Mouse (Mus musculus) forebrain, embryonic 15.5 days (tissue): Measurements from ENCODE around the gene Wipf3. TPM values are rescaled to one million over a fixed set of nuclear protein-coding genes. Genes with fewer than 3 reads are reported as not detected.
A peak's percentile ranks its signal among the peaks of the same experiment; 100 is the strongest.

ENCODE experiments used
- ATAC-seq: fragments of 200-750 bp; cut with Nextera tagmentation; replicated peaks from 2 replicates; pipeline ENCODE4 v1.8.0; 2017; ENCODE audit warnings: mild to moderate bottlenecking, moderate TSS enrichment, moderate library complexity
- H3K27ac ChIP-seq: fragments of 300-500 bp; sonication (generic); replicated peaks from 2 replicates; pipeline ENCODE4 v1.5.1; 2015; ENCODE audit warnings: mild to moderate bottlenecking, inconsistent platforms
- H3K27me3 ChIP-seq: fragments of 300-500 bp; sonication (generic); 2 replicates; pipeline ENCODE4 v1.6.1; 2015; ENCODE audit warnings: inconsistent platforms
- H3K36me3 ChIP-seq: fragments of 300-500 bp; sonication (generic); 2 replicates; pipeline ENCODE4 v1.6.1; 2015; ENCODE audit warnings: mild to moderate bottlenecking, inconsistent platforms
- H3K4me1 ChIP-seq: fragments of 300-500 bp; sonication (generic); 2 replicates; pipeline ENCODE4 v1.6.1; 2015; ENCODE audit warnings: inconsistent platforms
- H3K4me2 ChIP-seq: fragments of 300-500 bp; sonication (generic); replicated peaks from 2 replicates; pipeline ENCODE4 v1.6.1; 2015; ENCODE audit warnings: mild to moderate bottlenecking, inconsistent platforms
- H3K4me3 ChIP-seq: fragments of 300-500 bp; sonication (generic); 2 replicates; pipeline ENCODE4 v1.5.1; 2015; ENCODE audit warnings: mild to moderate bottlenecking, inconsistent platforms
- H3K9ac ChIP-seq: fragments of 300-500 bp; sonication (generic); replicated peaks from 2 replicates; pipeline ENCODE4 v1.6.1; 2015; ENCODE audit warnings: mild to moderate bottlenecking, inconsistent platforms
- H3K9me3 ChIP-seq: fragments of 300-500 bp; sonication (generic); 2 replicates; pipeline ENCODE4 v1.6.1; 2016; ENCODE audit warnings: inconsistent platforms
- WGBS: fragments of 180-500 bp; shearing (Covaris S2); methylation state at CpG from one replicate; pipeline ENCODE4 v1.1.7; 2015; ENCODE audit warnings: mixed read lengths; 5-methylcytosine and 5-hydroxymethylcytosine counted together
- polyA plus RNA-seq: library from polyadenylated mRNA; unstranded; fragments of >200 nt; fragmentation: Nextera tagmentation; extraction: Ambion mirVana; gene quantifications from 2 replicates; pipeline ENCODE4 v1.2.1, GENCODE M21; 2015

The Wipf3 gene
- polyA plus RNA-seq, 1 experiment from 2014 or later = 3.6 TPM

GRCm38 (mm10) chr6:54485435-54485901 is 56.1 kb downstream of the Wipf3 start:
- Histone ChIP-seq H3K4me2 (peak overlapping the region; percentile 49), H3K36me3 (no peaks in the 10 kb centered on the region), H3K27me3 (no peaks in the 10 kb centered on the region), H3K27ac (no peak overlapping the region), H3K4me3 (peak overlapping the region; percentile 33), H3K9ac (peak overlapping the region; percentile 22; the same call in 1 of the 2 replicates), H3K4me1 (peaks cover 10% of the 10 kb centered on the region), H3K9me3 (no peaks in the 10 kb centered on the region)
- peak; percentile 39 for ATAC-seq
- 7% methylated on average over 25 of the region's 25 CpGs for WGBS

- H3K9ac ChIP-seq = peak overlapping the region; percentile 22; the same call in 1 of the 2 replicates
- H3K36me3 ChIP-seq = no peaks in the 10 kb centered on the region
- peak overlapping the region; percentile 33 for H3K4me3 ChIP-seq
- H3K4me2 ChIP-seq = peak overlapping the region; percentile 49; the same call in 1 of the 2 replicates
- H3K4me1 ChIP-seq = peaks cover 10% of the 10 kb centered on the region
- no peak for ATAC-seq
- no peak overlapping the region for H3K27ac ChIP-seq
- H3K9me3 ChIP-seq = no peaks in the 10 kb centered on the region
- no peaks in the 10 kb centered on the region for H3K27me3 ChIP-seq
- WGBS = 36% methylated on average over 6 of the region's 6 CpGs
Measured at GRCm38 (mm10) chr6:54485973-54486569, 56.7 kb downstream of the Wipf3 start.

- Histone ChIP-seq H3K4me2 (no peak overlapping the region), H3K36me3 (no peaks in the 10 kb centered on the region), H3K9me3 (no peaks in the 10 kb centered on the region), H3K4me3 (no peak overlapping the region), H3K27ac (no peak overlapping the region), H3K4me1 (no peaks in the 10 kb centered on the region), H3K9ac (no peak overlapping the region), H3K27me3 (no peaks in the 10 kb centered on the region)
- 81% methylated on average over 7 of the region's 7 CpGs for WGBS
- ATAC-seq = no peak
Measured at GRCm38 (mm10) chr6:54491074-54491473, 61.7 kb downstream of the Wipf3 start.

- ATAC-seq = no peak
- H3K4me3 ChIP-seq = no peak overlapping the region
Measured at GRCm38 (mm10) chr6:54494097-54494496, 64.7 kb downstream of the Wipf3 start.

GRCm38 (mm10) chr6:54494612-54495398 is 65.4 kb downstream of the Wipf3 start:
- Histone ChIP-seq H3K27ac (no peak overlapping the region), H3K4me3 (no peak overlapping the region), H3K9me3 (no peaks in the 10 kb centered on the region), H3K36me3 (0 out of 2 replicates have a peak, but pooled peaks cover under 1% of the 10 kb centered on the region), H3K4me2 (no peak overlapping the region), H3K27me3 (no peaks in the 10 kb centered on the region), H3K9ac (no peak overlapping the region), H3K4me1 (no peaks in the 10 kb centered on the region)
- 60% methylated on average over 11 of the region's 11 CpGs for WGBS
- no peak for ATAC-seq

More at GRCm38 (mm10) chr6:54494097-54494496, 64.7 kb downstream of the Wipf3 start:
- H3K4me2 ChIP-seq = no peak overlapping the region
- no peak overlapping the region for H3K9ac ChIP-seq
- no peaks in the 10 kb centered on the region for H3K9me3 ChIP-seq
- no peaks in the 10 kb centered on the region for H3K27me3 ChIP-seq
- no peaks in the 10 kb centered on the region for H3K4me1 ChIP-seq
- no peaks in the 10 kb centered on the region for H3K36me3 ChIP-seq
- no peak overlapping the region for H3K27ac ChIP-seq

GRCm38 (mm10) chr6:54496214-54496613 is 66.8 kb downstream of the Wipf3 start:
- no peak overlapping the region for H3K4me2 ChIP-seq
- H3K4me1 ChIP-seq = no peaks in the 10 kb centered on the region
- no peak for ATAC-seq
- no peak overlapping the region for H3K4me3 ChIP-seq
- H3K27me3 ChIP-seq = no peaks in the 10 kb centered on the region
- H3K9ac ChIP-seq = no peak overlapping the region
- no peaks in the 10 kb centered on the region for H3K9me3 ChIP-seq
- WGBS = 79% methylated on average over 7 of the region's 7 CpGs
- H3K36me3 ChIP-seq = peaks cover 14% of the 10 kb centered on the region
- H3K27ac ChIP-seq = no peak overlapping the region

GRCm38 (mm10) chr6:54502661-54503115 is 73.3 kb downstream of the Wipf3 start:
- Histone ChIP-seq H3K27ac (no peak overlapping the region), H3K27me3 (no peaks in the 10 kb centered on the region), H3K9ac (no peak overlapping the region), H3K4me3 (no peak overlapping the region), H3K9me3 (no peaks in the 10 kb centered on the region), H3K4me2 (no peak overlapping the region), H3K4me1 (peaks cover 5% of the 10 kb centered on the region), H3K36me3 (peaks cover 30% of the 10 kb centered on the region)
- WGBS = 87% methylated on average over 6 of the region's 6 CpGs
- no peak for ATAC-seq

GRCm38 (mm10) chr6:54506318-54506717 is 76.9 kb downstream of the Wipf3 start:
- Histone ChIP-seq H3K9ac (no peak overlapping the region), H3K4me1 (peaks cover 21% of the 10 kb centered on the region), H3K4me2 (no peak overlapping the region), H3K27me3 (no peaks in the 10 kb centered on the region), H3K36me3 (peaks cover 19% of the 10 kb centered on the region), H3K4me3 (no peak overlapping the region), H3K9me3 (no peaks in the 10 kb centered on the region), H3K27ac (0 out of 2 replicates have a peak overlapping the region, but pooled peaks have one; percentile 8)
- ATAC-seq = no peak
- 90% methylated on average over 11 of the region's 11 CpGs for WGBS

GRCm38 (mm10) chr6:54507002-54507401 is 77.6 kb downstream of the Wipf3 start:
- Histone ChIP-seq H3K36me3 (peaks cover 12% of the 10 kb centered on the region), H3K27me3 (no peaks in the 10 kb centered on the region), H3K9me3 (no peaks in the 10 kb centered on the region), H3K27ac (0 out of 2 replicates have a peak overlapping the region, but pooled peaks have one; percentile 82), H3K4me3 (no peak overlapping the region), H3K4me1 (peaks cover 21% of the 10 kb centered on the region), H3K4me2 (no peak overlapping the region), H3K9ac (no peak overlapping the region)
- 45% methylated on average over 8 of the region's 8 CpGs for WGBS
- no peak for ATAC-seq

GRCm38 (mm10) chr6:54507808-54508207 is 78.4 kb downstream of the Wipf3 start:
- no peak overlapping the region for H3K4me3 ChIP-seq
- H3K9me3 ChIP-seq = no peaks in the 10 kb centered on the region
- peak overlapping the region; percentile 82 for H3K27ac ChIP-seq
- no peaks in the 10 kb centered on the region for H3K27me3 ChIP-seq
- 0 out of 2 replicates have a peak, but pooled peaks have one; percentile 24 for ATAC-seq
- no peak overlapping the region for H3K4me2 ChIP-seq
- H3K9ac ChIP-seq = no peak overlapping the region
- WGBS = 37% methylated on average over 5 of the region's 5 CpGs
- H3K4me1 ChIP-seq = peaks cover 21% of the 10 kb centered on the region
- peaks cover 15% of the 10 kb centered on the region for H3K36me3 ChIP-seq

GRCm38 (mm10) chr6:54508256-54508793 is 78.9 kb downstream of the Wipf3 start:
- Histone ChIP-seq H3K36me3 (peaks cover 16% of the 10 kb centered on the region), H3K9me3 (no peaks in the 10 kb centered on the region), H3K27ac (peak overlapping the region; percentile 82), H3K4me1 (peaks cover 21% of the 10 kb centered on the region), H3K4me3 (no peak overlapping the region), H3K27me3 (no peaks in the 10 kb centered on the region), H3K4me2 (no peak overlapping the region), H3K9ac (no peak overlapping the region; the same call in 1 of the 2 replicates)
- ATAC-seq = peak; percentile 60
- WGBS = 14% methylated on average over 6 of the region's 6 CpGs

- Histone ChIP-seq H3K9me3 (no peaks in the 10 kb centered on the region), H3K36me3 (peaks cover 25% of the 10 kb centered on the region), H3K27me3 (no peaks in the 10 kb centered on the region), H3K9ac (no peak overlapping the region), H3K27ac (no peak overlapping the region), H3K4me2 (no peak overlapping the region), H3K4me3 (no peak overlapping the region), H3K4me1 (peaks cover 21% of the 10 kb centered on the region)
- WGBS = 88% methylated on average over 13 of the region's 13 CpGs
- no peak for ATAC-seq
Measured at GRCm38 (mm10) chr6:54509264-54509663, 79.9 kb downstream of the Wipf3 start.
